Mouse (Mus musculus) CH12.LX (cell line): Measurements from ENCODE around the gene Mb.

Experiments
- CTCF ChIP-seq, 2 experiments: IDR thresholded peaks in 1 of 2; conservative IDR thresholded peaks in 1 of 2; 2 replicates each; pipeline ENCODE4 v1.5.1; 2011 to 2012; ENCODE audit warnings: low read depth in 2 of 2, low read length in 2 of 2, improper control_type of control experiment in 1 of 2, inconsistent platforms in 1 of 2, mild to moderate bottlenecking in 1 of 2, moderate library complexity in 1 of 2
- EP300 ChIP-seq: IDR thresholded peaks from 2 replicates; pipeline ENCODE4 v1.6.1; 2011; ENCODE audit warnings: low read length, improper control_type of control experiment
- KAT2A ChIP-seq: IDR thresholded peaks from 2 replicates; pipeline ENCODE4 v1.6.1; 2012; ENCODE audit warnings: low read length, improper control_type of control experiment, inconsistent platforms; ENCODE audit not compliant: insufficient replicate concordance
- MAZ ChIP-seq: IDR thresholded peaks from 2 replicates; pipeline ENCODE4 v1.6.1; 2012; ENCODE audit warnings: low read depth, mild to moderate bottlenecking, inconsistent platforms, low read length, improper control_type of control experiment, moderate library complexity
- MYC ChIP-seq: IDR thresholded peaks from 2 replicates; pipeline ENCODE4 v1.6.1; 2011; ENCODE audit warnings: low read depth, mild to moderate bottlenecking, improper control_type of control experiment, low read length
- NELFE ChIP-seq: IDR thresholded peaks from 2 replicates; pipeline ENCODE4 v1.6.1; 2011; ENCODE audit warnings: low read depth, low read length, improper control_type of control experiment
- NRF1 ChIP-seq: IDR thresholded peaks from 2 replicates; pipeline ENCODE4 v1.6.1; 2014; ENCODE audit warnings: low read depth, mild to moderate bottlenecking, inconsistent platforms, low read length, improper control_type of control experiment, moderate library complexity
- POLR2A ChIP-seq: IDR thresholded peaks from 2 replicates; pipeline ENCODE4 v1.6.1; 2011; ENCODE audit warnings: low read depth, mild to moderate bottlenecking, improper control_type of control experiment, low read length
- TCF12 ChIP-seq: IDR thresholded peaks from 2 replicates; pipeline ENCODE4 v1.6.1; 2014; ENCODE audit warnings: low read depth, mild to moderate bottlenecking, inconsistent platforms, low read length, improper control_type of control experiment
- UBTF ChIP-seq: IDR thresholded peaks from 2 replicates; pipeline ENCODE4 v1.6.1; 2012; ENCODE audit warnings: low read depth, mild to moderate bottlenecking, inconsistent platforms, low read length, improper control_type of control experiment, moderate library complexity
- USF2 ChIP-seq: conservative IDR thresholded peaks from 2 replicates; pipeline ENCODE4 v1.6.1; 2011; ENCODE audit warnings: low read depth, low read length, improper control_type of control experiment
- ZC3H11A ChIP-seq: IDR thresholded peaks from 2 replicates; pipeline ENCODE4 v1.6.1; 2012; ENCODE audit warnings: low read depth, mild to moderate bottlenecking, inconsistent platforms, low read length, improper control_type of control experiment
- ZMIZ1 ChIP-seq: IDR thresholded peaks from 2 replicates; pipeline ENCODE4 v1.6.1; 2012; ENCODE audit warnings: low read depth, mild to moderate bottlenecking, inconsistent platforms, low read length, improper control_type of control experiment

GRCm38 (mm10) chr15:77031271-77031670, 19.2 kb downstream of the Mb start:
- TF ChIP-seq NELFE, result no peak
- TF ChIP-seq POLR2A, result no peak
- TF ChIP-seq KAT2A, result no peak
- TF ChIP-seq CTCF (conservative IDR thresholded peaks at IDR 0.05 in 1 of 2, IDR thresholded peaks at IDR 0.05 in 1 of 2; ENCODE audit: low read depth in 2 of 2, low read length in 2 of 2), result no peak
- no peak for TF ChIP-seq ZC3H11A
- no peak for TF ChIP-seq TCF12
- no peak for TF ChIP-seq NRF1
- no peak for TF ChIP-seq USF2
- no peak for TF ChIP-seq ZMIZ1
- no peak for TF ChIP-seq MAZ
- no peak for TF ChIP-seq EP300
- TF ChIP-seq MYC, result no peak
- TF ChIP-seq UBTF, result no peak
